1 mouse cellular context compared by ENCODE assay signal in the genomic region with DNA sequence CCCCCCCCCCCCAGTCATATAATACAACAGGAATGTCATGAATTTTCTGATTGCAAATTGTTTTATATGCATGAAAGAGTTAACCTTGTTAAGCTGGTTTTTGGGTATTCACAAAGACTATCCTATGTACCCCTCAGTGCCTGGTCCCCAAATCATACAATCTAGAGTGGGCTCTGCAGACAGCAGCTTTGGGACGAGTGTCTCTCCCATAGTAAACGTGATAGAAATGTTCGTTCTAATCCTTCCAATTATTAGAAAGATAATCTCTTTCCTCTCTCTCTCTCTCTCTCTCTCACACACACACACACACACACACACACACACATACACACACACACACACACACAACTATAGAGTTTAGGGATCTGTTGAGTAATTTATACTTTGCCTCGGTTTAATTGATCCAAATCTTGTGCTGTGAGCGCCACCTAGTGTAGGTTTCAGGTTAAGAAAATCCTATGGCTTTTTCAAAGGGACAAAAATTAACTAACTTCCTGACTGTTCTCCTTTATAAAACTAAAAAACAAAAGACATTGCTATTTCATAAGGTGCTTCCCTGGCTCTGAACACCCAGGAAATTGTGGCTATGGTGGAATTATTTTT.
TF ChIP-seq lines count a peak whose summit lies in the region.

No protein-coding gene starts in this region.

TF ChIP-seq in CH12.LX, 34 proteins besides CTCF, POLR2A, EP300 and RAD21 (continued from another document):
- TF ChIP-seq HCFC1 (IDR thresholded peaks at IDR 0.05; ENCODE audit: low read depth, low read length) (no peak), TCF12 (IDR thresholded peaks at IDR 0.05; ENCODE audit: low read depth, low read length) (no peak), E2F4 (IDR thresholded peaks at IDR 0.05; ENCODE audit: insufficient replicate concordance, low read depth, low read length) (no peak), ZC3H11A (IDR thresholded peaks at IDR 0.05; ENCODE audit: low read depth, low read length) (no peak), MAFK (IDR thresholded peaks at IDR 0.05; ENCODE audit: insufficient replicate concordance, low read length) (no peak), RCOR1 (conservative IDR thresholded peaks at IDR 0.05; ENCODE audit: low read depth, low read length) (no peak), ETS1 (conservative IDR thresholded peaks at IDR 0.05; ENCODE audit: low read depth, low read length) (no peak)
